Mouse (Mus musculus) limb, embryonic 13.5 days (tissue): ENCODE measurements around the gene Chst8. TPM values are rescaled to one million over a fixed set of nuclear protein-coding genes. Genes with fewer than 3 reads are reported as not detected.

Source experiments
- ATAC-seq: fragments of 200-750 bp; cut with Nextera tagmentation; 2 replicates; pipeline ENCODE4 v1.8.0; 2017; ENCODE audit warnings: low read depth, moderate number of reproducible peaks, moderate TSS enrichment; ENCODE audit not compliant: low FRiP score
- H3K27ac ChIP-seq: fragments of 300-500 bp; sonication (generic); 2 replicates; pipeline ENCODE4 v1.5.1; 2015; ENCODE audit warnings: inconsistent platforms, mild to moderate bottlenecking, moderate library complexity
- H3K27me3 ChIP-seq: fragments of 300-500 bp; sonication (generic); 2 replicates; pipeline ENCODE4 v1.6.1; 2015; ENCODE audit warnings: mild to moderate bottlenecking, inconsistent platforms
- H3K36me3 ChIP-seq: fragments of 300-500 bp; sonication (generic); 2 replicates; pipeline ENCODE4 v1.6.1; 2015; ENCODE audit warnings: inconsistent platforms, mild to moderate bottlenecking, moderate library complexity
- H3K4me1 ChIP-seq: fragments of 300-500 bp; sonication (generic); 2 replicates; pipeline ENCODE4 v1.6.1; 2015; ENCODE audit warnings: inconsistent platforms
- H3K4me2 ChIP-seq: fragments of 300-500 bp; sonication (generic); replicated peaks from 2 replicates; pipeline ENCODE4 v1.6.1; 2015; ENCODE audit warnings: inconsistent platforms, mild to moderate bottlenecking, moderate library complexity
- H3K4me3 ChIP-seq: fragments of 300-500 bp; sonication (generic); 2 replicates; pipeline ENCODE4 v1.5.1; 2015; ENCODE audit warnings: moderate library complexity, mild to moderate bottlenecking, inconsistent platforms
- H3K9ac ChIP-seq: fragments of 300-500 bp; sonication (generic); 2 replicates; pipeline ENCODE4 v1.6.1; 2015; ENCODE audit warnings: mild to moderate bottlenecking, inconsistent platforms
- H3K9me3 ChIP-seq: fragments of 300-500 bp; sonication (generic); 2 replicates; pipeline ENCODE4 v1.6.1; 2016; ENCODE audit warnings: inconsistent platforms
- WGBS: fragments of 180-500 bp; shearing (Covaris S2); methylation state at CpG from one replicate; pipeline ENCODE4 v1.1.7; 2015; 5-methylcytosine and 5-hydroxymethylcytosine counted together
- polyA plus RNA-seq: library from polyadenylated mRNA; unstranded; fragments of >200 nt; fragmentation: Nextera tagmentation; extraction: Ambion mirVana; gene quantifications from 2 replicates; pipeline ENCODE4 v1.2.1, GENCODE M21; 2015

Chst8 gene
- 2.2 TPM in 2 replicates for polyA plus RNA-seq

- Histone ChIP-seq H3K4me1 (peaks cover 22% of the 10 kb centered on the region), H3K36me3 (no peaks in the 10 kb centered on the region), H3K27ac (no peak within 1 kb of the TSS), H3K27me3 (peaks cover 69% of the 10 kb centered on the region), H3K9ac (peak within 1 kb of the TSS; percentile 69), H3K9me3 (no peaks in the 10 kb centered on the region), H3K4me3 (peak within 1 kb of the TSS; percentile 65), H3K4me2 (peak within 1 kb of the TSS; percentile 96)
- under 1% methylated on average over 63 of the region's 65 CpGs for WGBS
- ATAC-seq = peak; percentile 85
Observed at GRCm38 (mm10) chr7:34812531-34813111, at the start of gene Chst8. Chst8 (minus strand) TSS chr7:34812711.

GRCm38 (mm10) chr7:34858291-34858690 lies 45.8 kb upstream of the Chst8 start:
- ATAC-seq = no peak
- 44% methylated on average over 2 of the region's 2 CpGs for WGBS

GRCm38 (mm10) chr7:34854781-34855352 lies 42.4 kb upstream of the Chst8 start:
- WGBS = 81% methylated on average over 6 of the region's 6 CpGs
- Histone ChIP-seq H3K4me1 (peaks cover 6% of the 10 kb centered on the region), H3K4me2 (no peak overlapping the region), H3K9ac (no peak overlapping the region), H3K27me3 (0 out of 2 replicates have a peak, but pooled peaks cover 3% of the 10 kb centered on the region), H3K36me3 (no peaks in the 10 kb centered on the region), H3K27ac (no peak overlapping the region), H3K4me3 (no peak overlapping the region), H3K9me3 (no peaks in the 10 kb centered on the region)
- ATAC-seq = no peak

More at GRCm38 (mm10) chr7:34858291-34858690, 45.8 kb upstream of the Chst8 start:
- Histone ChIP-seq H3K9ac (no peak overlapping the region), H3K27me3 (no peaks in the 10 kb centered on the region), H3K4me1 (peaks cover 9% of the 10 kb centered on the region), H3K4me3 (no peak overlapping the region), H3K4me2 (no peak overlapping the region), H3K27ac (no peak overlapping the region), H3K36me3 (no peaks in the 10 kb centered on the region), H3K9me3 (no peaks in the 10 kb centered on the region)

GRCm38 (mm10) chr7:34853393-34853792 lies 40.9 kb upstream of the Chst8 start:
- Histone ChIP-seq H3K9ac (no peak overlapping the region), H3K4me1 (peaks cover 5% of the 10 kb centered on the region), H3K4me2 (no peak overlapping the region), H3K9me3 (peaks cover 6% of the 10 kb centered on the region), H3K27me3 (0 out of 2 replicates have a peak, but pooled peaks cover 3% of the 10 kb centered on the region), H3K36me3 (no peaks in the 10 kb centered on the region), H3K27ac (no peak overlapping the region), H3K4me3 (no peak overlapping the region)
- WGBS = 84% methylated on average over 3 of the region's 3 CpGs
- no peak for ATAC-seq

GRCm38 (mm10) chr7:34849660-34850059 lies 37.1 kb upstream of the Chst8 start:
- 39% methylated on average over 10 of the region's 10 CpGs for WGBS
- Histone ChIP-seq H3K4me3 (no peak overlapping the region), H3K9me3 (peaks cover 6% of the 10 kb centered on the region), H3K4me2 (no peak overlapping the region), H3K27ac (no peak overlapping the region), H3K9ac (no peak overlapping the region), H3K4me1 (no peaks in the 10 kb centered on the region), H3K36me3 (no peaks in the 10 kb centered on the region), H3K27me3 (0 out of 2 replicates have a peak, but pooled peaks cover 3% of the 10 kb centered on the region)
- no peak for ATAC-seq

- H3K36me3 ChIP-seq = no peaks in the 10 kb centered on the region
- 0 out of 2 replicates have a peak, but pooled peaks cover 3% of the 10 kb centered on the region for H3K27me3 ChIP-seq
- no peak overlapping the region for H3K27ac ChIP-seq
- no peak overlapping the region for H3K4me3 ChIP-seq
- peaks cover 6% of the 10 kb centered on the region for H3K9me3 ChIP-seq
- H3K4me1 ChIP-seq = no peaks in the 10 kb centered on the region
- ATAC-seq = no peak
- WGBS = 85% methylated on average over 4 of the region's 4 CpGs
- H3K4me2 ChIP-seq = no peak overlapping the region
- no peak overlapping the region for H3K9ac ChIP-seq
Observed at GRCm38 (mm10) chr7:34848811-34849210, 36.3 kb upstream of the Chst8 start.

- H3K27ac ChIP-seq = no peak overlapping the region
- WGBS = 91% methylated on average over 6 of the region's 6 CpGs
- no peak overlapping the region for H3K9ac ChIP-seq
- no peak overlapping the region for H3K4me2 ChIP-seq
- H3K4me1 ChIP-seq = no peaks in the 10 kb centered on the region
- ATAC-seq = no peak
- peaks cover 6% of the 10 kb centered on the region for H3K9me3 ChIP-seq
- H3K27me3 ChIP-seq = 0 out of 2 replicates have a peak, but pooled peaks cover 3% of the 10 kb centered on the region
- no peaks in the 10 kb centered on the region for H3K36me3 ChIP-seq
- H3K4me3 ChIP-seq = no peak overlapping the region
Observed at GRCm38 (mm10) chr7:34847900-34848299, 35.4 kb upstream of the Chst8 start.

- H3K9me3 ChIP-seq = peaks cover 6% of the 10 kb centered on the region
- H3K9ac ChIP-seq = no peak overlapping the region
- H3K4me3 ChIP-seq = no peak overlapping the region
- 72% methylated on average over 5 of the region's 5 CpGs for WGBS
- no peak overlapping the region for H3K4me2 ChIP-seq
- ATAC-seq = no peak
- H3K4me1 ChIP-seq = no peaks in the 10 kb centered on the region
- H3K27ac ChIP-seq = no peak overlapping the region
- 0 out of 2 replicates have a peak, but pooled peaks cover 3% of the 10 kb centered on the region for H3K27me3 ChIP-seq
- no peaks in the 10 kb centered on the region for H3K36me3 ChIP-seq
Observed at GRCm38 (mm10) chr7:34847410-34847809, 34.9 kb upstream of the Chst8 start.

GRCm38 (mm10) chr7:34838749-34839148 lies 26.2 kb upstream of the Chst8 start:
- Histone ChIP-seq H3K4me3 (no peak overlapping the region), H3K4me1 (no peaks in the 10 kb centered on the region), H3K27ac (no peak overlapping the region), H3K9me3 (peaks cover 5% of the 10 kb centered on the region; the same call in 1 of the 2 replicates), H3K4me2 (no peak overlapping the region), H3K36me3 (no peaks in the 10 kb centered on the region), H3K9ac (no peak overlapping the region), H3K27me3 (no peaks in the 10 kb centered on the region)
- WGBS = 83% methylated on average over 4 of the region's 4 CpGs
- ATAC-seq = no peak

- Histone ChIP-seq H3K4me2 (no peak overlapping the region), H3K27me3 (no peaks in the 10 kb centered on the region), H3K4me3 (no peak overlapping the region), H3K4me1 (no peaks in the 10 kb centered on the region), H3K9me3 (peaks cover 5% of the 10 kb centered on the region; the same call in 1 of the 2 replicates), H3K27ac (no peak overlapping the region), H3K36me3 (no peaks in the 10 kb centered on the region), H3K9ac (no peak overlapping the region)
- 79% methylated on average over 4 of the region's 4 CpGs for WGBS
- ATAC-seq = no peak
Observed at GRCm38 (mm10) chr7:34838231-34838630, 25.7 kb upstream of the Chst8 start.

- Histone ChIP-seq H3K36me3 (no peaks in the 10 kb centered on the region), H3K9me3 (no peaks in the 10 kb centered on the region), H3K4me1 (no peaks in the 10 kb centered on the region), H3K27me3 (no peaks in the 10 kb centered on the region), H3K27ac (no peak overlapping the region), H3K4me3 (no peak overlapping the region), H3K9ac (no peak overlapping the region), H3K4me2 (no peak overlapping the region)
- ATAC-seq = no peak
- whole genome bisulfite sequencing = 32% methylated on average over 3 of the region's 3 CpGs
Observed at GRCm38 (mm10) chr7:34826255-34826909, 13.9 kb upstream of the Chst8 start.

GRCm38 (mm10) chr7:34821587-34821986 lies 9.1 kb upstream of the Chst8 start:
- WGBS = 86% methylated on average over 9 of the region's 9 CpGs
- no peaks in the 10 kb centered on the region for H3K9me3 ChIP-seq
- ATAC-seq = no peak
- no peaks in the 10 kb centered on the region for H3K4me1 ChIP-seq
- no peak overlapping the region for H3K9ac ChIP-seq
- H3K36me3 ChIP-seq = no peaks in the 10 kb centered on the region
- no peaks in the 10 kb centered on the region for H3K27me3 ChIP-seq
- no peak overlapping the region for H3K4me3 ChIP-seq
- H3K4me2 ChIP-seq = no peak overlapping the region
- H3K27ac ChIP-seq = no peak overlapping the region
